Mouse (Mus musculus) heart, embryonic 11.5 days (tissue): ENCODE measurements around the gene Ash1l. TPM values are rescaled to one million over a fixed set of nuclear protein-coding genes. Genes with fewer than 3 reads are reported as not detected.
A peak's percentile ranks its signal among the peaks of the same experiment; 100 is the strongest.
"Not testable (repeated sequence)": the region's sequence is repeated elsewhere in the genome, so short reads cannot be mapped to it uniquely, and the experiment has no call there.

Experiments
- ATAC-seq: fragments of 200-750 bp; cut with Nextera tagmentation; replicated peaks from 2 replicates; pipeline ENCODE4 v1.8.0; 2017; ENCODE audit warnings: moderate library complexity; ENCODE audit not compliant: insufficient number of reproducible peaks, low FRiP score, low TSS enrichment
- H3K27ac ChIP-seq: fragments of 300-500 bp; sonication (generic); 2 replicates; pipeline ENCODE4 v1.5.1; 2014; ENCODE audit warnings: mild to moderate bottlenecking, low read depth, low read length
- H3K27me3 ChIP-seq: fragments of 300-500 bp; sonication (generic); 2 replicates; pipeline ENCODE4 v1.6.1; 2014; ENCODE audit warnings: mild to moderate bottlenecking, low read length, mixed read lengths; ENCODE audit not compliant: control insufficient read depth, insufficient read depth
- H3K36me3 ChIP-seq: fragments of 300-500 bp; sonication (generic); 2 replicates; pipeline ENCODE4 v1.6.1; 2014; ENCODE audit warnings: mild to moderate bottlenecking, low read length, moderate library complexity, mixed read lengths; ENCODE audit not compliant: control insufficient read depth, insufficient read depth
- H3K4me1 ChIP-seq: fragments of 300-500 bp; sonication (generic); 2 replicates; pipeline ENCODE4 v1.6.1; 2014; ENCODE audit warnings: low read length; ENCODE audit not compliant: control insufficient read depth, insufficient read depth
- H3K4me2 ChIP-seq: fragments of 300-500 bp; sonication (generic); 2 replicates; pipeline ENCODE4 v1.6.1; 2014; ENCODE audit warnings: mild to moderate bottlenecking, moderate library complexity
- H3K4me3 ChIP-seq: fragments of 300-500 bp; sonication (generic); 2 replicates; pipeline ENCODE4 v1.5.1; 2014; ENCODE audit warnings: low read depth, low read length
- H3K9ac ChIP-seq: fragments of 300-500 bp; sonication (generic); 2 replicates; pipeline ENCODE4 v1.6.1; 2014; ENCODE audit warnings: mild to moderate bottlenecking, low read depth, low read length, moderate library complexity
- H3K9me3 ChIP-seq: fragments of 300-500 bp; sonication (generic); replicated peaks from 2 replicates; pipeline ENCODE4 v1.6.1; 2016; ENCODE audit warnings: low read length; ENCODE audit not compliant: control insufficient read depth
- WGBS: fragments of 180-500 bp; shearing (Covaris S2); extraction: QIAGEN DNeasy Blood & Tissue Kit; methylation state at CpG from one replicate; pipeline ENCODE4 v1.1.7; 2014; ENCODE audit not compliant: insufficient replicate concordance; 5-methylcytosine and 5-hydroxymethylcytosine counted together
- polyA plus RNA-seq: library from polyadenylated mRNA; unstranded; fragments of >200 nt; fragmentation: Nextera tagmentation; extraction: Ambion mirVana; gene quantifications from 2 replicates; pipeline ENCODE4 v1.2.1, GENCODE M21; 2014

The Ash1l gene
- polyA plus RNA-seq, 1 experiment from 2014 or later = 18.0 TPM

GRCm38 (mm10) chr3:89082287-89082686, 131.9 kb downstream of the Ash1l start:
- H3K27ac ChIP-seq, H3K9me3 ChIP-seq, H3K4me2 ChIP-seq, H3K4me3 ChIP-seq, H3K9ac ChIP-seq, H3K4me1 ChIP-seq, ATAC-seq, H3K27me3 ChIP-seq: not testable (repeated sequence)
- peaks cover 13% of the 10 kb centered on the region for H3K36me3 ChIP-seq

- no peak overlapping the region for H3K9ac ChIP-seq
- no peak overlapping the region for H3K4me2 ChIP-seq
- peaks cover 8% of the 10 kb centered on the region for H3K36me3 ChIP-seq
- H3K27ac ChIP-seq = no peak overlapping the region
- 83% methylated on average over 2 of the region's 2 CpGs for WGBS
- H3K27me3 ChIP-seq = peaks cover 5% of the 10 kb centered on the region; the same call in 1 of the 2 replicates
- peaks cover 17% of the 10 kb centered on the region for H3K4me1 ChIP-seq
- no peak overlapping the region for H3K4me3 ChIP-seq
- ATAC-seq = no peak
- H3K9me3 ChIP-seq = no peaks in the 10 kb centered on the region
Measured at GRCm38 (mm10) chr3:89084133-89084532, 133.7 kb downstream of the Ash1l start.

- WGBS = 72% methylated on average over 12 of the region's 12 CpGs
Measured at GRCm38 (mm10) chr3:89084654-89085190, 134.3 kb downstream of the Ash1l start.

DNA sequence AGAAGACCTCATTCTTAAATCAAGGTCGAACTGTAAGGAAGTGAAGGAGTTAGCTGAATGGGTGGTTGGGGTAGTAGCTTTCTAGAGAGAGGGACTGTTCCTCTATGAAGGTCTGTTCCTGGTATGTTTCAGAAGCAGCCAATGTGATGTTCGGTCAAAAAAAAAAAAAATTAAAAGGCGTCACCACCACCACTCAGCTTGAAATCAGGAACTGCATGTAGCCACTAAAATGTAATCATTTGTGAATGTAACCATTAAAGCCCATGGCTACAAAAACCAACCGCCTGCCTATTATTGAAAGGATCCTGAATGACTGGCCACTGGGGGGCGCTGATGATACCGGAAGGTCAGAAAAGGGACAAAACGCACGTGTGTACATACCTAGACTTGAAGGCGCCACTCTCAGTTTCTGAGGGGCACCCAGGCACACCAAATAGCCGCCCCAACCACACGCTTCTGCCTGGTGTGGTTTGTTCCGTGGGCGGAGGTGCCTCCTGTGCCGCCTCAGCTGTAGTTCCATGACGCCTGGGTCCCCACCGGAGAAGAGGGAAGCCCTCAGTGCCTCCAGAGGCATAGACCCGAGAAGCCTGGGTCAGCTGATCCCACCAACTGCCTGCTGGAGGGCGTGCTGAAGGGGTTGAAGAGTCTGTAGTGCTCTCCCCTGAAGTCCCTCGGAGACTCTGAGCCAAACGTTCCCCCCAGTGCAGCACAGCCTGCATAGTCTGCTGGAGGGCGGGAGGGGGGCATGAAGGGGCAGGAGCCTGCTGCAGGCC, 137.1 kb downstream of the Ash1l start:
- peaks cover 24% of the 10 kb centered on the region for H3K4me1 ChIP-seq
- H3K9ac ChIP-seq = peak overlapping the region; percentile 52
- no peaks in the 10 kb centered on the region for H3K36me3 ChIP-seq
- peak overlapping the region; percentile 55 for H3K4me2 ChIP-seq
- no peak overlapping the region for H3K27ac ChIP-seq
- 28% methylated on average over 21 of the region's 21 CpGs for WGBS
- peaks cover 11% of the 10 kb centered on the region for H3K27me3 ChIP-seq
- 0 out of 2 replicates have a peak overlapping the region, but pooled peaks have one; percentile 6 for H3K4me3 ChIP-seq
- H3K9me3 ChIP-seq = no peaks in the 10 kb centered on the region
- no peak for ATAC-seq

More at GRCm38 (mm10) chr3:89084654-89085190, 134.3 kb downstream of the Ash1l start:
- Histone ChIP-seq H3K9ac (no peak overlapping the region), H3K4me2 (no peak overlapping the region), H3K27me3 (peaks cover 5% of the 10 kb centered on the region; the same call in 1 of the 2 replicates), H3K27ac (no peak overlapping the region), H3K4me3 (no peak overlapping the region), H3K4me1 (peaks cover 18% of the 10 kb centered on the region), H3K9me3 (no peaks in the 10 kb centered on the region), H3K36me3 (peaks cover 3% of the 10 kb centered on the region; the same call in 1 of the 2 replicates)
- no peak for ATAC-seq

DNA sequence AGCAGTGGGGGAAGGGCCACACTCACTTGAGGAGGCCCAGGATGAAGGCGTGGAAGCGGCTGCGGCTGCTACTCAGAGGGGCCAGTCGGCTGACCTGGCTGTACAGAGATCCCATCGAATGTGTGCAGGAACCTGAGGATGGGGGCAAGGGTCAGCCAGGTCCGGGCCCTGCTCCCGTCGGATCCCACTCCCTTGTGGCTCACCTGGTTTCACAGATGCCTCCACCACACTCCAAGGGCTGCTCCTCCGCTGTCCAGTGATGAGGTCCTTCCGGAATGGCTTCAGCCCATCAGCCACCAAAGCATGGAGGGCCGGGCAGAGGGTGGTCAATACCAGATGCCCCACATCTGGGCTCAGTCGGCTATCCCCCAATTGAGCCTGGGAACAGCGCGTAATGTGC, 138.6 kb downstream of the Ash1l start:
- WGBS = 40% methylated on average over 14 of the region's 14 CpGs
- H3K4me3 ChIP-seq = peak overlapping the region; percentile 60
- H3K27ac ChIP-seq = no peak overlapping the region
- peak overlapping the region; percentile 28 for H3K9ac ChIP-seq
- no peaks in the 10 kb centered on the region for H3K36me3 ChIP-seq
- ATAC-seq = no peak
- H3K4me2 ChIP-seq = peak overlapping the region; percentile 94
- H3K9me3 ChIP-seq = no peaks in the 10 kb centered on the region
- H3K27me3 ChIP-seq = peaks cover 17% of the 10 kb centered on the region
- peaks cover 28% of the 10 kb centered on the region for H3K4me1 ChIP-seq

DNA sequence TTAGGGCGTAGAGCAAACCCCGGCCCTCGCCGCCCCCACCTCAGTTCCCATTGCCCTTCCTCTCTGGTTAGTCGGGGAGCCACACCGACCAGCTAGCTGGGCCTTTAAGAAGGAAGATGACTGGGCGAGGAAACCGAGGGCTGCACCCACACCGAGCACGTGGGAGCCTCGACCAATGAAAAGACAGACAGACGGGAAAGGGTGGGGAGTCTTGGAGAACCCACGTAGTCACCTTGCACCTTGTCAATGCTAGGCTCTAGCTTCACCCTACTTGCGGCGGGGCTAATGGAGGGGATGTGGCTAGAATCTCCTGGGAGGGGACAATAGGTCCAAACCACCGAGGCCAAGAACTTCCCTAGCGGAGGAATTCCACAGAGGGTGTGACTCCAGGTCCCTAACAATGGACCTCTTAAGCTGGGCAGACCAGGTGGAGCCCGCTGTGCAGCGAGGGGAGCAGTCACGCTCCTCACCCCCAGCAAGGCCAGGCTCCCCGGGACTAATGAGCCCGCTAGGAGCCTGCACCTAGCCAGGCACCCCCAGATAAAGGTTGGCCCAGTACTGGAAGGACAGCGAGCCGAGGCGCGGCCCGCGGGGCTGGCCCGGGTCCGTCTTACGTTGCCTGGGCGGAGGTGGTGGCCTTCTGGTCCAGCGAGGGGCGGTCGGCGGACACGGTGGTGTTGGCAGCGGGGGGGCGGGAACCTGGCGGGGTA, 139.6 kb downstream of the Ash1l start:
- ATAC-seq = peak; percentile 79
- Histone ChIP-seq H3K36me3 (peaks cover 5% of the 10 kb centered on the region), H3K4me1 (peaks cover 27% of the 10 kb centered on the region), H3K27me3 (peaks cover 17% of the 10 kb centered on the region), H3K27ac (no peak overlapping the region), H3K4me2 (peak overlapping the region; percentile 94), H3K4me3 (peak overlapping the region; percentile 60), H3K9me3 (no peaks in the 10 kb centered on the region), H3K9ac (peak overlapping the region; percentile 67)
- under 1% methylated on average over 39 of the region's 40 CpGs for WGBS

DNA sequence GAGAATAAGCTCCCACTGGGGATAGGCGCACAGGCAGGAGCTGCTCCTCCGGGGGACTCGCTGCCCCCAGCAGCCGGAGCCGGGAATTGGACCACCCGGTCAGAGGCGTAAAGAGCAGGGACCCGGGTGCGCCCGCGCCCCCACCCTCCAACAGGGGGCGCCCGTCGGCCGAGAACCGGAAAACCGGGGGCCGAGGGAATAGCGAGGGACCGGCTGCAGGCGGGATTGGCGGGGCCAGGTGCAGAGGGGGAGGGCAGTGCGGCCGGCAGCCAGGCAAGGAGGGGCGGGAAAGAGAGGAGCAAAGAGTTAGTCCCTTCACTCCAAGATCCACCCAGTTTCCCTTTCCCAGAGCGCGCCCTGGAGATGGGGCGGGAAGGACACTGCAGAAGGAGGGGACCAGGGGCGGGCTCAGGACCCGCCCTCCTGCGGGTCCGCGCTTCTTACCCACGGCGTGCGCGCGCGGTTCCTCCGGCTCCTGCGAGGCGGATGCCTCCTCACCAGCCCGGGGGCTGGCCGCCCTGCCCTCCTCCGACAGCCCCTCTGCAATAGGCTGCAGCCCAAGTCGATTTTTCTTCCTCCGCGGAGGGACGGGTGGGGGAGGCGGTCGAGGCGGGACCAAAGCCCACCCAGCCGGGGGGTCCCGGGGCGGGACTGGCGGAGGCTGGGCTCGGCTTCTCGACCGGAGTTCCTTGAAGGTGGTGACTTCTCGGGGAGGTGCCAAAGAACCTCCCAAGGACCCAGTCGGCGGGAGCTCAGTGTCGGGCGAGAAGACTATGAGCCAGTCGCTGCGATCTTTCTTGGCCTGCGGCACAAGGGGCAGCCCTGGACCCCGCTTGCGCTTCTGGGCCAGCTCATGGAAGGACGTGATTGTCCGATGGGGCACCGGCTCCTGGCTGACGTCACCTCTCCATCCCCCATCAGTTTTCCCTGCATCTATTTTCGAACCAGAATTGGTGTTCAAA, 140.6 kb downstream of the Ash1l start:
- Histone ChIP-seq H3K4me2 (peak overlapping the region; percentile 94), H3K4me1 (peaks cover 27% of the 10 kb centered on the region), H3K9me3 (no peaks in the 10 kb centered on the region), H3K9ac (peak overlapping the region; percentile 67), H3K27ac (no peak overlapping the region), H3K27me3 (peaks cover 17% of the 10 kb centered on the region), H3K4me3 (peak overlapping the region; percentile 60), H3K36me3 (peaks cover 11% of the 10 kb centered on the region)
- WGBS = under 1% methylated on average over 67 of the region's 74 CpGs
- peak; percentile 63 for ATAC-seq
